Mouse (Mus musculus) megakaryocyte, adult 5-6 weeks (primary cell): Measurements from ENCODE around the gene Cop1. TPM values are rescaled to one million over a fixed set of nuclear protein-coding genes. Genes with fewer than 3 reads are reported as not detected.

ENCODE experiments used
- ATAC-seq: 2 replicates; pipeline ENCODE4 v1.8.0; 2016; ENCODE audit warnings: mild to moderate bottlenecking, inconsistent platforms; ENCODE audit not compliant: poor library complexity, severe bottlenecking
- total RNA-seq, 2 experiments: library from RNA; stranded (forward) in 1 of 2; stranded (reverse) in 1 of 2; fragments of 153-499, 151-499 nt in 1 of 2; fragments of 221-1000, 200-1000 nt in 1 of 2; gene quantifications; 2 replicates each; pipeline versions ENCODE4 v1.2.3 to v1.2.4; 2015 to 2017

The Cop1 gene
- 187 and 192 TPM in 2 replicates for total RNA-seq (2015)
- 211 and 241 TPM in 2 replicates for total RNA-seq (2017)

GRCm38 (mm10) chr1:159231781-159232571, at the start of gene Cop1:
TSS of gene Cop1 (plus strand) at chr1:159232320.
- peak; percentile 82 for ATAC-seq

- peak; percentile 96 for ATAC-seq
Observed at GRCm38 (mm10) chr1:159186741-159187140, 45.4 kb upstream of the Cop1 start.

DNA sequence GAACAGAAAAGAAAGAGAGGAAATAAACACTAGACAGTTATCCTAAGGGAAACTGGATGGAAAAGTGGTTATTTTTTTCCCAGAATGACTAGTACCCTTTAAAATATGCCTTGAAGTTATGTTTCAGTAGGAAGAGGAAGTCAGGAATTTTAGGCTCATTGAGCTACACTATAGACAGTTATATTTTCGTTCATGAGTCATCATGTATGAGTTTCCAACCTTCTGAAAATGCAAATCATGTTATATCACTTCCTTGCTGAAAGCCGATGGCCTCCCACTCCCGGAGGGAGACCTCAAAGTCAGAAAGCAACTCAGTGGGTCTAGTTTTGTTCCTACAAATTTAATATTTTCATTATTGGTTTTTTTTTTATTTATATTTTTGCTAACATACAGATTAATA, 33.5 kb upstream of the Cop1 start:
- peak; percentile 89 for ATAC-seq

DNA sequence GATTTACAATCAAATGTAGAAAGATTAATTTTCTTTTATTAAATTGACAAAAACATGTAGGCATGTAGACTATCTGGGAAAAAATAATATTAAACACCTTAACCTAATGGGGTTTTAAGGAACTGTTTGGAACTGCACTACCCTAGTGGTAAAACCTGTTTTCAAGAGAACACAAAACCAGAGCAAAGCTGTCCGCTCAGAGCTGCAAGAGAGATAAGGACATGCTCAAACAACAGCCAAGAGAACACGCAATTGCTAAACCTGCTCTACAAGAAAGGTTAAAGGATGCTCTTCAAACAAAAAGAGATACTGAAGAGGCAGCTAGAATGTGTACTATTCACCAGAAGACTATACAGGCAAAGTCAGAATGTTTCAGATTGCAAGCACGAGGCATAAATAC, 32.5 kb upstream of the Cop1 start:
- ATAC-seq = no peak

DNA sequence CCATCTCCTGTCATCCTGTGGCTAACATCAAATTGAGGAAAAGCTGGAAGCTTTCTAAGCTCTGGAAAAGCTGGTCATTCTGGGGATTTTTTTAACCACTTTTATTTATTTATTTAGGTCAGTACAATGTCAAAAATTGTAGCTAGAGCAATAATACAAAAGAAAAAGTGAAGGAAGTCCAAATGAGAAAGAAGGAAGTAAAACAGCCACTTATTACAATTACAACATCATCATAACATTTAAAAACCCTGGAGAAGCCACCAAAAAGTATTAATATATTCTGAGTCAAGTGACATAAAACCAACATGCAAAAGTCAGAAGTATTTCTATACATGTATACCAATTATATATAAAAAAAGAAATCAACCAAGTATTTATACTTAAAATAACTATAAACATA, 30.9 kb upstream of the Cop1 start:
- peak; percentile 59; the same call in 1 of the 2 replicates for ATAC-seq

DNA sequence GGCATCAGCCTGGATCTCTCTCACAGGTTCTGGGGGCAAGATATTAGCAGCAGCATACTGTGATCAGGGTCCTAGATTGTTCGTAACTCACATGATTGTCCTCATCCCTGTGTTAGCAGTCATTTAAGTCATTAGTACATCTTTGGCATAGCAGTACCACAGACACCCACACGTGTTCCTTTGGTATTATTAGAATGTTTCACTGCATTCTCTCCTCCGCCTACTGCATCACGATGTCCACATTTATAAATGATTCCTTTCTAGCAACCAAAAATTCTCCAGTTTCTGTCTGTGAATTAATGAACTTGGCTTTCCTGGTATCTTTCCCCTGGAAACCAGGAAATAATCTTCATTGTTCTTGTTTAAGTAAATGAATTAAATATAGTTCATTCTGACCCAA, 20.4 kb upstream of the Cop1 start:
- no peak for ATAC-seq

DNA sequence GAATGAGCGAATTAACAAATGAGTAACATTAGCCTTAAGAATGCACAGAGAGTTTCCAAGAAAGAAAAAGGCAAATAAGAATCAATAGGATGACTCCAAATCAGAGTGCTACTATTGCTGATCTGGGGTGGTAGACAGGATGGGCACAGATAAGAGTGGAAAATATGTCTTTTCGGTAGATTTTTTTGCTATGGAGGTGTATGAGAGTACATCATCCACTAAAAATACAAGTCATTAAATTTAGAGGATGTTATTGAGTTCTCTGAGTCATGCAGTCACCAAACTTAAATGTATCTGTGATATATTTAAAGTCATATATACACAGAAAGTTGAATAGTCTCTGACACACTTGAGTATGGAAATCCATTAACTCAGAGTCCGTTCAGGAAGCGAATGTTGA, 14.7 kb upstream of the Cop1 start:
- ATAC-seq = no peak

- no peak for ATAC-seq
Observed at GRCm38 (mm10) chr1:159222046-159222445, 10.1 kb upstream of the Cop1 start.

DNA sequence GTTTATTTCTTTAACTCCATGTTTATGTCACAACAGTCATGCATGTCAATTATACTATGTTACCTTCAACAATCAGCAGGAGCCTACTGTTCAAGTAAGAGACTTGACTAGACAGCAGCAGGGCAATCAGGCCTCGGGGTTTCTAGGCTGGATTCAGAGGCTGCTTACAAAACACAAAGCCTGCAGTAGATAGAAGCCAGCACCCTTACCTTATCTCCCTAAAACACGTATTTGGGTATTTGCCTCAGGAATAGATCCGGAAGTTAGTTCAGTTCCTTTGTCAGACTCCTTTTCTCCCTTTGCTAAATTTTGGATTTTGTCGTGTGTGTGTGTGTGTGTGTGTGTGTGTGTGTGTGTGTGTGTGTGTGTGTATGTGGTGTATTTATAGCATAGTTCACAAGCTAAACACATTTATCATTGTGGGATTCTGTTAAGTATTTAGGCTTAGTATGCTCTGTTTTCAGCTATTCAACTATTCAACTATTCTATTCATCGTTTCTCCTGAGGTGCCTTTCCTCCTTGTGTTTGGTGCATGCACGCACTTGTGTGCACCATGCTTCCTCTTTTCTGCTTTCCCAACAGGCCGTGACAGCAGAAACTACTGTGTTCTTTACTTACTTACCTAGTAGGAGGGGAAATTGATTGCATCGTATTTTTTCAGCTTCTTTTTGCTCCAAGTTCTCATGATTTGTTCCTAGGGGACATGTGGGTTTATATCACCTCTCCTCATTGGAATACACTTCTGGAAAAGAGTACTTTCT, 6.9 kb upstream of the Cop1 start:
- ATAC-seq = peak; percentile 99

- ATAC-seq = peak; percentile 13
Observed at GRCm38 (mm10) chr1:159232572-159233261, 597 bp downstream of the Cop1 start.

DNA sequence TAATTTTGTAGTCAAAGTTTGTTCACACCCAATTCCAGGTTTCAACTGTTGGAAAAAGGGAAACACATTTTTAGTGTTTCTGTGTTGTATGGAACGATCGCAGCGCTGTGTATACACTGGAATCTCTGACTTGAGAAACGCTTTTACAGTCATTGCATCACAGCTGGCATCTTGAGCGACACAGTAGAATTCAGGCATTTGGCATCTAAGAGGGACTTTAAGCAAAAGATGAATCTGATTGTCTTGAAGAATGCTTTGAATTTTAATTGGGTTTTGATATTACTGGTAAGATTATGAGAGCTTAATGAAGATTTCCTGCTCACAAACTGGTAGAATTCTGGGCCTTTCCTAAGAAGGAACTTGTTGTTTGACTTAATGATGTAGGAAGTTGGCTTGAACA, 1.3 kb downstream of the Cop1 start:
- peak; percentile 40 for ATAC-seq

GRCm38 (mm10) chr1:159234496-159234895, 2.4 kb downstream of the Cop1 start:
- ATAC-seq = peak; percentile 17; the same call in 1 of the 2 replicates

GRCm38 (mm10) chr1:159235674-159236073, 3.6 kb downstream of the Cop1 start:
- ATAC-seq = no peak

DNA sequence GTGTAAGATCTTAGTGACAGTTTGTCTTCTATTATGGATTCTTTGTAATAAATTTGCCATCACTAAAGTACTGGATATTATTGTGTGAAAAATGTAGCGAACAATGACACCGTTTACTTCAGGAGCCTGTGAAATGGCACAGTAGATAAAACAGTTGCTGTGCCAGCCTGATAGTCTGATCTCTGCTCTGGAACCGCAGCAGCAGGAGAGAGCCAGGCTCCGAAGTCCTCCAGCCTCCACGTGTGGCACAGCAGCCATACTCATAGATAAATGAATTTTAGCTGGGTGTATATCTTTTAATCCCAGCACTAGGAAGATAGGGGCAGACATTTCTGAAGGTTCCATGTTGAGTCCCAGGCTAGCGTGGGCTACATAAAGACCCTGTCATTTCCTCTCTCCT, 6.0 kb downstream of the Cop1 start:
- ATAC-seq = peak; percentile 21

DNA sequence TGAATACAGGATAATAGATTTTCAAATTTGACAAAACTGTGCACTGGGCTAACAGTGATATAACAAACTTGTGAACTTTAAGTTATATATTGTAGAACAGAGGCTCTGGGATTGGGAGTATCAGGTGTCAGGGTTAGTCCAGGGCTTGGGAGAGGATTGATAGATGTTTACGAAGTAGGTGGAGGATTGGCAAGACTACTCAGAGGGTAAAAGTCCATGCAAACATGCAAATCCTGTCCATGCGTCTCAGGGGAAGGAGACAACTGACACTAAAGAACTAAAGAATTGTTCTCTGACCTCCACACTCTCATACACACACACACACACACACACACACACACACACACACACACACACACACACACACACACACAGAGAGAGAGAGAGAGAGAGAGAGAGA, 18.2 kb downstream of the Cop1 start:
- ATAC-seq = no peak

- no peak for ATAC-seq
Observed at GRCm38 (mm10) chr1:159253078-159253477, 21.0 kb downstream of the Cop1 start.

DNA sequence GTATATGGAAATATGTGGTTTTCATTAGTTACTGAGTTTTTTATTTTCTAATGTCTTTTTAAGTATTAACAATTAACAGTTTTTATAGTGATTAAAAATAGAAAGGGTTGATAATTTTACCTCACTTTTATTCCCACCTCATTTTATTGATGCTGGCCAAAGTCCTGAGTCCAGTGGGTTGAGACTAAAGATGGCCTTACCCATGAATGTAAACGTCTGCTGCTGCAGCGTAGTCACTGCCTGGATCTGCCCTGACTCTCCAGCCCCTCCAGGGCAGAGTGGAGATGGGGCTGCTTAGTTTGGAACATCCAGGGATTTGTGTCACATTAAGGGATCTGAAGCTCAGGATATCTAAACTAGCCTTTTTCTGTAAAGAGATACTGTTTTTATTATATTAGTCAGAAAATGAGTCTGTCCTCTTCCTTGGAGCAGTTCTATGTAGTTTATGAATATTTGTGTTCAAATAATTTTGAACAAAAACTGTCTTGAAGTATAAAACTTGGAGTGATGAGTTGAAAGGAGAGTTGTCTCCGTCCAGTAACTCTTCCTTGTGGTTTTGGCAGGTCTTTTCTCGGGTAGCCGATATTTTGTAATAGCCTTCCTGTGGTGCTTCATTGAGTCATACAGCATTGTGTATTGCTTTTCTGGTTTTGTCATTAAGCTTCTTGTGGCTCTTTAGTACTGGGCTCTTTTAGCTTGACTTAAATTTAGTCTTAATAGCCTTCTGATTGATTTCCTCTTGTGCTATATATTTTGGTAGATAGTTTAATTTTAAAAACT, 23.0 kb downstream of the Cop1 start:
- ATAC-seq = peak; percentile 89

GRCm38 (mm10) chr1:159256543-159256942, 24.4 kb downstream of the Cop1 start:
- no peak for ATAC-seq

DNA sequence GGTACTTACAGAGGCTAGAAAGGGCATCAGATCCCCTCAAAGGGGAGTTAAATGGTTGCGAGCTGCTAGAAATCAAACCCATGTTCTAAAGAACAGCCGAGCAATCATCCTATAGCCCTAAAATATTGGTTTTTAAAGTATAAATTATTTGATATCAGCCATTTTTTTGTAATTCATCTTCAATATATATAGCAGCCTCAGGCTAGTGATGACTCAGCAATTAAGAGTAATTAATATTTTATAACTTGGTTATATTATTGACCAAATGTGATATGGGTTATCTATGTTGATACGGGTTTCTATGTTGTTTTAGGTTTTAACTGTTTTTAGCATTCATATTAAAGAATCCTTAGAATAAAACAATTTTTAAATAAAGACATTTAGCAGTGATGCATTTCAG, 31.7 kb downstream of the Cop1 start:
- ATAC-seq = no peak

GRCm38 (mm10) chr1:159280072-159280471, 48.0 kb downstream of the Cop1 start:
- no peak for ATAC-seq

GRCm38 (mm10) chr1:159281861-159282260, 49.7 kb downstream of the Cop1 start:
- no peak for ATAC-seq
